Mouse (Mus musculus) thymus, adult 2 months (tissue): ENCODE measurements around the gene Arrdc2.

ENCODE experiments used
- CTCF ChIP-seq: fragments of 200-500 bp; IDR thresholded peaks from 2 replicates; pipeline ENCODE4 v1.5.1; 2012; ENCODE audit warnings: mild to moderate bottlenecking, control low read depth, low read length, moderate library complexity, borderline replicate concordance; ENCODE audit not compliant: control insufficient read depth, poor library complexity, insufficient read depth; ENCODE audit errors: extremely low read depth
- POLR2A ChIP-seq: fragments of 200-500 bp; IDR thresholded peaks from 2 replicates; pipeline ENCODE4 v1.6.1; 2012; ENCODE audit warnings: mild to moderate bottlenecking, low read length, control low read depth, moderate library complexity; ENCODE audit not compliant: control insufficient read depth, poor library complexity, insufficient read depth; ENCODE audit errors: extremely low read depth

- TF ChIP-seq POLR2A: no peak
- TF ChIP-seq CTCF: no peak
Observed at GRCm38 (mm10) chr8:70808955-70809701, 30.4 kb downstream of the Arrdc2 start.
